Mouse (Mus musculus): ENCODE data around the gene Fbxl17.

- TF ChIP-seq CTCF (IDR thresholded peaks at IDR 0.05; ENCODE audit: borderline replicate concordance, insufficient read depth, low read length) (no peak), POLR2A (IDR thresholded peaks at IDR 0.05; ENCODE audit: low read depth, low read length) (no peak)
These were observed 78.0 kb downstream of the Fbxl17 start for GRCm38 (mm10) chr17:63421864-63422263.

Measured in embryonic fibroblast, embryonic 13.5 days (primary cell).